Mouse (Mus musculus) small intestine, adult 2 months (tissue): ENCODE data around the gene Rfc1. TPM values are rescaled to one million over a fixed set of nuclear protein-coding genes. Genes with fewer than 3 reads are reported as not detected.

Experiments
- H3K27ac ChIP-seq: fragments of 200-500 bp; 2 replicates; pipeline ENCODE4 v1.5.1; 2012; ENCODE audit warnings: low read depth, low read length, control low read depth, inconsistent platforms; ENCODE audit not compliant: insufficient read depth
- H3K27me3 ChIP-seq: fragments of 200-500 bp; 2 replicates; pipeline ENCODE4 v1.6.1; 2012; ENCODE audit warnings: mild to moderate bottlenecking, moderate library complexity, low read length, inconsistent platforms; ENCODE audit not compliant: control insufficient read depth, insufficient read depth
- H3K36me3 ChIP-seq: fragments of 200-500 bp; 2 replicates; pipeline ENCODE4 v1.6.1; 2012; ENCODE audit warnings: mild to moderate bottlenecking, low read length, control low read depth, inconsistent platforms; ENCODE audit not compliant: control insufficient read depth, insufficient read depth
- H3K4me1 ChIP-seq: fragments of 200-500 bp; 2 replicates; pipeline ENCODE4 v1.6.1; 2012; ENCODE audit warnings: low read length, inconsistent platforms, mixed read lengths; ENCODE audit not compliant: control insufficient read depth, insufficient read depth, insufficient read length
- H3K4me3 ChIP-seq: fragments of 200-500 bp; 2 replicates; pipeline ENCODE4 v1.5.1; 2012; ENCODE audit warnings: low read depth, mild to moderate bottlenecking, control low read depth, inconsistent platforms, low read length, moderate library complexity
- CTCF ChIP-seq: fragments of 200-500 bp; IDR thresholded peaks from 2 replicates; pipeline ENCODE4 v1.5.1; 2012; ENCODE audit warnings: low read depth, mild to moderate bottlenecking, control low read depth, inconsistent platforms, low read length, moderate library complexity, mixed read lengths; ENCODE audit not compliant: insufficient replicate concordance, insufficient read length; ENCODE audit errors: extremely low read depth
- POLR2A ChIP-seq: fragments of 200-500 bp; IDR thresholded peaks from 2 replicates; pipeline ENCODE4 v1.6.1; 2012; ENCODE audit warnings: low read depth, mild to moderate bottlenecking, control low read depth, inconsistent platforms, low read length, moderate library complexity
- WGBS: fragments of 180-500 bp; shearing (Covaris S2); methylation state at CpG from one replicate; pipeline ENCODE4 v1.1.7; 2018; 5-methylcytosine and 5-hydroxymethylcytosine counted together
- polyA plus RNA-seq: library from polyadenylated mRNA; depleted of rRNA; stranded (reverse); fragments of >200 nt; gene quantifications from 2 replicates; pipeline ENCODE4 v1.2.3, GENCODE M21; 2012

The Rfc1 gene
- polyA plus RNA-seq, 1 experiment, result 4.2 TPM

GRCm38 (mm10) chr5:65250185-65250855 is 85.2 kb downstream of the Rfc1 start:
- no peak for TF ChIP-seq CTCF
- TF ChIP-seq POLR2A, result no peak
- WGBS, result 58% methylated on average over 7 of the region's 7 CpGs
- Histone ChIP-seq H3K36me3 (no peaks in the 10 kb centered on the region), H3K27ac (no peak overlapping the region), H3K27me3 (no peaks in the 10 kb centered on the region), H3K4me1 (peaks cover 4% of the 10 kb centered on the region; the same call in 1 of the 2 replicates), H3K4me3 (no peak overlapping the region)

- 29% methylated on average over 3 of the region's 3 CpGs for WGBS
- H3K4me3 ChIP-seq, result no peak overlapping the region
- no peak overlapping the region for H3K27ac ChIP-seq
- H3K4me1 ChIP-seq, result peaks cover 4% of the 10 kb centered on the region; the same call in 1 of the 2 replicates
- no peaks in the 10 kb centered on the region for H3K36me3 ChIP-seq
- TF ChIP-seq CTCF (no peak), POLR2A (no peak)
- H3K27me3 ChIP-seq, result no peaks in the 10 kb centered on the region
These were observed 88.2 kb downstream of the Rfc1 start for GRCm38 (mm10) chr5:65247296-65247695.

GRCm38 (mm10) chr5:65242740-65243139 is 92.7 kb downstream of the Rfc1 start:
- TF ChIP-seq CTCF (no peak), POLR2A (no peak)
- Histone ChIP-seq H3K4me1 (peaks cover 4% of the 10 kb centered on the region; the same call in 1 of the 2 replicates), H3K27me3 (no peaks in the 10 kb centered on the region), H3K27ac (no peak overlapping the region), H3K36me3 (no peaks in the 10 kb centered on the region), H3K4me3 (no peak overlapping the region)
- WGBS, result 42% methylated on average over 5 of the region's 5 CpGs

- H3K4me1 ChIP-seq, result no peaks in the 10 kb centered on the region
- WGBS, result 46% methylated on average over 12 of the region's 12 CpGs
- H3K4me3 ChIP-seq, result no peak overlapping the region
- TF ChIP-seq CTCF (no peak), POLR2A (no peak)
- H3K27ac ChIP-seq, result no peak overlapping the region
- no peaks in the 10 kb centered on the region for H3K36me3 ChIP-seq
- no peaks in the 10 kb centered on the region for H3K27me3 ChIP-seq
These were observed 104.0 kb downstream of the Rfc1 start for GRCm38 (mm10) chr5:65231289-65232003.

- 78% methylated on average over 5 of the region's 5 CpGs for WGBS
These were observed 111.4 kb downstream of the Rfc1 start for GRCm38 (mm10) chr5:65224056-65224455.

GRCm38 (mm10) chr5:65221037-65221436 is 114.4 kb downstream of the Rfc1 start:
- H3K27ac ChIP-seq, result no peak overlapping the region
- no peak for TF ChIP-seq CTCF
- no peak for TF ChIP-seq POLR2A
- H3K36me3 ChIP-seq, result no peaks in the 10 kb centered on the region
- 86% methylated on average over 7 of the region's 7 CpGs for WGBS
- no peak overlapping the region for H3K4me3 ChIP-seq
- H3K27me3 ChIP-seq, result no peaks in the 10 kb centered on the region
- H3K4me1 ChIP-seq, result no peaks in the 10 kb centered on the region

More at GRCm38 (mm10) chr5:65224056-65224455, 111.4 kb downstream of the Rfc1 start:
- no peak overlapping the region for H3K27ac ChIP-seq
- no peaks in the 10 kb centered on the region for H3K4me1 ChIP-seq
- H3K27me3 ChIP-seq, result no peaks in the 10 kb centered on the region
- H3K4me3 ChIP-seq, result no peak overlapping the region
- TF ChIP-seq CTCF, result no peak
- TF ChIP-seq POLR2A, result no peak
- H3K36me3 ChIP-seq, result no peaks in the 10 kb centered on the region
